Mouse (Mus musculus) limb, embryonic 15.5 days (tissue): Measurements from ENCODE around the gene Efna5. TPM values are rescaled to one million over a fixed set of nuclear protein-coding genes. Genes with fewer than 3 reads are reported as not detected.

ENCODE experiments used
- ATAC-seq: fragments of 200-750 bp; cut with Nextera tagmentation; 2 replicates; pipeline ENCODE4 v1.8.0; 2017; ENCODE audit warnings: low read depth, moderate TSS enrichment; ENCODE audit not compliant: insufficient number of reproducible peaks, low FRiP score, low TSS enrichment
- H3K27ac ChIP-seq: fragments of 300-500 bp; sonication (generic); 2 replicates; pipeline ENCODE4 v1.5.1; 2015; ENCODE audit warnings: moderate library complexity, mild to moderate bottlenecking, inconsistent platforms
- H3K27me3 ChIP-seq: fragments of 300-500 bp; sonication (generic); 2 replicates; pipeline ENCODE4 v1.6.1; 2015; ENCODE audit warnings: inconsistent platforms
- H3K36me3 ChIP-seq: fragments of 300-500 bp; sonication (generic); 2 replicates; pipeline ENCODE4 v1.6.1; 2015; ENCODE audit warnings: inconsistent platforms
- H3K4me1 ChIP-seq: fragments of 300-500 bp; sonication (generic); 2 replicates; pipeline ENCODE4 v1.6.1; 2015; ENCODE audit warnings: inconsistent platforms
- H3K4me2 ChIP-seq: fragments of 300-500 bp; sonication (generic); 2 replicates; pipeline ENCODE4 v1.6.1; 2015; ENCODE audit warnings: mild to moderate bottlenecking, inconsistent platforms
- H3K4me3 ChIP-seq: fragments of 300-500 bp; sonication (generic); 2 replicates; pipeline ENCODE4 v1.5.1; 2015; ENCODE audit warnings: mild to moderate bottlenecking, inconsistent platforms
- H3K9ac ChIP-seq: fragments of 300-500 bp; sonication (generic); 2 replicates; pipeline ENCODE4 v1.6.1; 2015; ENCODE audit warnings: inconsistent platforms
- H3K9me3 ChIP-seq: fragments of 300-500 bp; sonication (generic); 2 replicates; pipeline ENCODE4 v1.6.1; 2016; ENCODE audit warnings: inconsistent platforms
- WGBS: fragments of 180-500 bp; shearing (Covaris S2); methylation state at CpG from one replicate; pipeline ENCODE4 v1.1.7; 2015; 5-methylcytosine and 5-hydroxymethylcytosine counted together
- polyA plus RNA-seq: library from polyadenylated mRNA; unstranded; fragments of >200 nt; fragmentation: Nextera tagmentation; extraction: Ambion mirVana; gene quantifications from 2 replicates; pipeline ENCODE4 v1.2.1, GENCODE M21; 2015

Gene Efna5
- polyA plus RNA-seq, 1 experiment from 2014 or later = 62.1 TPM

DNA sequence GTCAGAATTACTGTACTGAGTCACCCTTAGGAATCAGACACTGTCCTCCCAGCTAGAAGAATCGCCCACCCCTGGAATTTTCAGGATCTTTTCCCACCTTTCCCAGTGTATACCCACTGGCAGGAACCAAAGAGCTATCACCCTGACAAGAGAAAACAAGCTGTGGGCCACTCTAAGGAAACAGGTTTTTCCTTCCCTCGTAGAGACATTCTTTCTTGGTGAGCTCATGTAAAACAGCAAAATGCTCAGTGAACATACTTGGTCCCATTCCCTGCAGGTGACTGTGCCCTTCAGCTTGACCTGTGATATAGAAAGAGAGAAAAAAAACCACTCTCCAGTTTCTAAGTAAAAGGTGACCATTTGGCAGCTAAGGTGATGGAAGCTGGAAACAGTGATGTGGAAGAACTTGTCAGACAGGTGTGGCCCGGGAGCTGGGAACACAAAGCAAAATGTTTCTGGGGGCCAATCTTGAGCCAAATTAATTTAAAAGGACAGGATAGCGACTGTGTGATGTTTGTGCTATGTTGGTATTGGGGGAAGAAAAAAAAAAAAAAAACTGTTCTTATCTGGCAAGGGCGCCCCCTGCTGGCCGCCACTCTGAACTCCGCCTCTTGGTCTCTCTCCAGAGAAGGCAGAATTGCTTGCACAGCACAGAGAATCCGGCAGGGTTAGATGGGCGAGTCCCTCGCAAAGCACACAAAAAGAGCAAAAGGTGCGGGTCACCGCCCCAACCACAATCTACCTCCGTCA is 97.4 kb downstream of the Efna5 start:
- Histone ChIP-seq H3K27me3 (no peaks in the 10 kb centered on the region), H3K9me3 (no peaks in the 10 kb centered on the region), H3K4me1 (peaks cover 41% of the 10 kb centered on the region), H3K27ac (peak overlapping the region; percentile 63), H3K9ac (no peak overlapping the region), H3K36me3 (no peaks in the 10 kb centered on the region), H3K4me2 (peak overlapping the region; percentile 45), H3K4me3 (peak overlapping the region; percentile 34)
- no peak for ATAC-seq
- 13% methylated on average over 13 of the region's 13 CpGs for WGBS

GRCm38 (mm10) chr17:62782826-62783404 is 98.2 kb downstream of the Efna5 start:
- Histone ChIP-seq H3K4me3 (no peak overlapping the region), H3K4me1 (peaks cover 41% of the 10 kb centered on the region), H3K36me3 (no peaks in the 10 kb centered on the region), H3K9ac (no peak overlapping the region), H3K27me3 (no peaks in the 10 kb centered on the region), H3K27ac (peak overlapping the region; percentile 54; the same call in 1 of the 2 replicates), H3K4me2 (no peak overlapping the region), H3K9me3 (no peaks in the 10 kb centered on the region)
- no peak for ATAC-seq
- 39% methylated on average over 13 of the region's 13 CpGs for WGBS

- Histone ChIP-seq H3K4me3 (no peak overlapping the region), H3K36me3 (no peaks in the 10 kb centered on the region), H3K27me3 (no peaks in the 10 kb centered on the region), H3K9ac (no peak overlapping the region), H3K4me2 (no peak overlapping the region), H3K9me3 (no peaks in the 10 kb centered on the region), H3K4me1 (peaks cover 35% of the 10 kb centered on the region), H3K27ac (no peak overlapping the region)
- no peak for ATAC-seq
- WGBS = 46% methylated on average over 6 of the region's 6 CpGs
Observed at GRCm38 (mm10) chr17:62781120-62781519, 100.0 kb downstream of the Efna5 start.

DNA sequence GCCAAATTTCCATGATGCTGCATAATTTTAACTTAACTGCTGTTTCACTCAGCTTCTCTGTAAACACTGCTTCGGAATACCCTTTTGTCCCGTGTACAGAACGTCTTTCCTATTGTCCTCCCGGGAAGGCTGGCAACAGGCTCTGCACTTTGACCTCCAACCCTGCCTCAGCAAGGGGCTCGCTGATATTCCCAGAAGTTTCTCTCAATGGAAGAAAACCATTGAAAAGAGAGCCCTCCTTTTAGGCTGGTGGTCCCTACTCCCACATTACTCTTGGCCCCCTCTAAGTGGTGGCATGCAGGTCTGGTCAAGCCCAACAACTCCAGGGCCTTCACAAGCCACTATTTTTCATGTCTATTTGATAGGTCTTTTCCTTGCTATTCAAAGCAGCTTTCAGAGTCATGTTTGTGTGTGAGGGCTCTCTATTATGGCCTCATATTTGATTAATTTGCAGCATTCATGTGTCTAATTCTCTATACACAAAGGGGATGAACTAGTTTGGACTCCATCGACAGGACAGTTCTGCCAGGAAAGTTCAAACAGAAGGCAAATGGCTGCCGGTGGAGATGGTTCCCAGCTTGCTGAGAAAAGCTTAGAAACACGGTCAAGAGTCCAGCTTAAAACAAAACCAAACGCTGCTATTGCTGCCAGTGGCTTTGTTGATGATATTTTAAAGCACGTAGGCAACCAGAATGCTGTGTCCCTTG is 103.1 kb downstream of the Efna5 start:
- WGBS = 60% methylated on average over 10 of the region's 10 CpGs

GRCm38 (mm10) chr17:62776710-62777109 is 104.4 kb downstream of the Efna5 start:
- no peak for ATAC-seq
- Histone ChIP-seq H3K4me1 (peaks cover 12% of the 10 kb centered on the region; the same call in 1 of the 2 replicates), H3K4me2 (no peak overlapping the region), H3K36me3 (no peaks in the 10 kb centered on the region), H3K4me3 (no peak overlapping the region), H3K9me3 (no peaks in the 10 kb centered on the region), H3K27ac (no peak overlapping the region), H3K9ac (no peak overlapping the region), H3K27me3 (no peaks in the 10 kb centered on the region)
- WGBS = 72% methylated on average over 3 of the region's 3 CpGs

More for the DNA sequence above, 103.1 kb downstream of the Efna5 start:
- Histone ChIP-seq H3K9ac (no peak overlapping the region), H3K27me3 (no peaks in the 10 kb centered on the region), H3K4me1 (peaks cover 16% of the 10 kb centered on the region), H3K27ac (no peak overlapping the region), H3K9me3 (no peaks in the 10 kb centered on the region), H3K4me2 (no peak overlapping the region), H3K4me3 (no peak overlapping the region), H3K36me3 (no peaks in the 10 kb centered on the region)
- ATAC-seq = no peak

- Histone ChIP-seq H3K9me3 (no peaks in the 10 kb centered on the region), H3K4me1 (peaks cover 10% of the 10 kb centered on the region; the same call in 1 of the 2 replicates), H3K36me3 (no peaks in the 10 kb centered on the region), H3K27me3 (no peaks in the 10 kb centered on the region), H3K9ac (no peak overlapping the region), H3K27ac (no peak overlapping the region), H3K4me3 (no peak overlapping the region), H3K4me2 (no peak overlapping the region)
- no peak for ATAC-seq
- WGBS = 53% methylated on average over 2 of the region's 2 CpGs
Observed at GRCm38 (mm10) chr17:62775976-62776375, 105.1 kb downstream of the Efna5 start.

DNA sequence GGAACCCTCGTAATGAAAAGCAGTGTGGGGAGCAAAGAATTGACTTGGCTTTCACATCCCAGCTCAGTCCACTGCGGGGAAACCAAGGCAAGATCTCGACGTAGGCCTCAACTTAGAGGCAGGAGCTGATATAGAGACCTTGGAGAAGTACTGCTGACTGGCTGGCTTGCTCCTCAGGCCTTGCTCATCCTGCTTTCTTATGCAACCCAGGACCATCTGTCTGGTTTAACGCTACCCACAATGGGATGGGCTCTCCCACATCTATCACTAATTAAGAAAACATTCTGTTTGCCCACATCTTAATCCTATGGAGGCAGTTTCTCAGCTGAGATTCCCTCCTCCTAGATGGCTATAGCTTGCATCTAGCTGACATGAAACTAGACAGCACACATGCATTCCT is 105.7 kb downstream of the Efna5 start:
- 81% methylated on average over 5 of the region's 5 CpGs for WGBS

DNA sequence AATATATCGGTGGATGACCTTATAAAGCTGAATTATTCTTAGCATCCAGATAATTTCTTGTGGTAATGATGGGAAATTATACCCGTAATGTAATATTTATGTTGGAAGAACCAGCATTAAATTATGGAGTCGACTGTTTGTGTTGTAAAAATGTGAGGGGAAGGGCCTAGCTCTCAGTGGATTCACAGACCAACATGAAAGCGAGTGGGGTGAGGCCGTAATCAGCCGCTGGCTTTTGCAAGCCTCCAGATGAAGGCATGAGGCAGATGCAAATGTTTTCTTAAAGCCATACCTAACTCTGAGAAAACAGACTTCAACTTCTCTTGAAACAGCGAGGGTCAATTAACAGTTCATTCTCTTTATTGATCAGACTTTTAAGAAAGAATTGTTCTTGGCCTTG is 106.4 kb downstream of the Efna5 start:
- Histone ChIP-seq H3K9ac (no peak overlapping the region), H3K27ac (no peak overlapping the region), H3K4me2 (no peak overlapping the region), H3K4me1 (0 out of 2 replicates have a peak, but pooled peaks cover 6% of the 10 kb centered on the region), H3K36me3 (no peaks in the 10 kb centered on the region), H3K4me3 (no peak overlapping the region), H3K27me3 (no peaks in the 10 kb centered on the region), H3K9me3 (no peaks in the 10 kb centered on the region)
- ATAC-seq = no peak
- 65% methylated on average over 7 of the region's 7 CpGs for WGBS

More for the DNA sequence above, 105.7 kb downstream of the Efna5 start:
- no peak for ATAC-seq
- Histone ChIP-seq H3K9me3 (no peaks in the 10 kb centered on the region), H3K4me3 (no peak overlapping the region), H3K27me3 (no peaks in the 10 kb centered on the region), H3K4me1 (0 out of 2 replicates have a peak, but pooled peaks cover 6% of the 10 kb centered on the region), H3K4me2 (no peak overlapping the region), H3K9ac (no peak overlapping the region), H3K27ac (no peak overlapping the region), H3K36me3 (no peaks in the 10 kb centered on the region)

DNA sequence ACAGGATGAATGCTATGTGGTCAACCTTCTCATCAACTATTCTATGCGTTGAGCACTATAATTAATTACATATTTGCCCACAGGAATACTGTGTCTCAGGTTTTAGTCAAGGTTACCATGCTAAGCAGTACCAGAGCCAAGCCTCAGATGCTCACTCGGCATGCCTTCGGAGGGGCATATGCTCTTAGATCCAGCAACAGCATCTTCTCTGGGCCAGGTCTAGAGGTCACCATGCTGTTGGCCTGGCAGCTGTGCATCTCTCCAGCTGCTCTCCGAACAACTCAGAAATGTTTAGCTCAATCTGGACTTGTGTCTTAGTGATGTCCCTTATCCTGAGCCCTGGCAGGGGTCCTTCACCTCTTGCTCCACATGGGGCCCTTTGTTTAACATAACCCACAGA is 114.4 kb downstream of the Efna5 start:
- ATAC-seq = no peak

GRCm38 (mm10) chr17:62765165-62765564 is 116.0 kb downstream of the Efna5 start:
- H3K4me3 ChIP-seq = no peak overlapping the region
- ATAC-seq = no peak
- no peak overlapping the region for H3K4me2 ChIP-seq
- H3K9me3 ChIP-seq = no peaks in the 10 kb centered on the region
- no peaks in the 10 kb centered on the region for H3K36me3 ChIP-seq
- no peak overlapping the region for H3K27ac ChIP-seq
- WGBS = 52% methylated on average over 4 of the region's 4 CpGs
- H3K9ac ChIP-seq = no peak overlapping the region
- no peaks in the 10 kb centered on the region for H3K27me3 ChIP-seq
- peaks cover 10% of the 10 kb centered on the region for H3K4me1 ChIP-seq

More for the DNA sequence above, 114.4 kb downstream of the Efna5 start:
- Histone ChIP-seq H3K4me3 (no peak overlapping the region), H3K9me3 (no peaks in the 10 kb centered on the region), H3K36me3 (no peaks in the 10 kb centered on the region), H3K4me2 (no peak overlapping the region), H3K27me3 (no peaks in the 10 kb centered on the region), H3K27ac (no peak overlapping the region), H3K9ac (no peak overlapping the region), H3K4me1 (no peaks in the 10 kb centered on the region)
- WGBS = 36% methylated on average over 4 of the region's 4 CpGs

GRCm38 (mm10) chr17:62756951-62757350 is 124.2 kb downstream of the Efna5 start:
- no peak overlapping the region for H3K27ac ChIP-seq
- H3K4me3 ChIP-seq = no peak overlapping the region
- H3K4me2 ChIP-seq = no peak overlapping the region
- H3K9me3 ChIP-seq = no peaks in the 10 kb centered on the region
- H3K4me1 ChIP-seq = peaks cover 17% of the 10 kb centered on the region
- H3K9ac ChIP-seq = no peak overlapping the region
- H3K27me3 ChIP-seq = no peaks in the 10 kb centered on the region
- WGBS = 76% methylated on average over 3 of the region's 3 CpGs
- no peak for ATAC-seq
- no peaks in the 10 kb centered on the region for H3K36me3 ChIP-seq

DNA sequence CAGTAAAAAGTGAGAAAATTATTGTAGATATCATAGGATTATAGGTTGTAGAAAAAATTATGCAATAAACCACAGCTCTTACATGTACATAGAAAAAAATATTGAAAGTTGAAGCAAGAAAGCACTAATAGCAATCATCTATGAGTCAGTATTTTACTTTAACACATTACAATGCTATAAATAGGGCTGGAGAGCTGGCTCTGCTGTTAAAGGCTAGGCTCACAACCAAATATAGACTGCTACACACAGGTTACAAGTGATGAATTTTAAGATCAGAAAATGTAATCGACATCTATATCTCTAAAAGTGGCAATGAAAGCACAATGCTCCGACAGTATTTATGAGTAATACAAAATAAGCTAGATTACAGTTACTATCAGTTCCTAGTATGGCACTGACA is 125.5 kb downstream of the Efna5 start:
- no peak overlapping the region for H3K9ac ChIP-seq
- WGBS = 92% methylated on average over 2 of the region's 2 CpGs
- no peaks in the 10 kb centered on the region for H3K36me3 ChIP-seq
- no peak overlapping the region for H3K4me3 ChIP-seq
- no peaks in the 10 kb centered on the region for H3K9me3 ChIP-seq
- no peak for ATAC-seq
- no peaks in the 10 kb centered on the region for H3K27me3 ChIP-seq
- peaks cover 9% of the 10 kb centered on the region for H3K4me1 ChIP-seq
- no peak overlapping the region for H3K27ac ChIP-seq
- no peak overlapping the region for H3K4me2 ChIP-seq
